Mouse (Mus musculus) liver, embryonic 15.5 days (tissue): ENCODE measurements around the gene Arpp19. TPM values are rescaled to one million over a fixed set of nuclear protein-coding genes. Genes with fewer than 3 reads are reported as not detected.

Source experiments
- ATAC-seq: fragments of 200-750 bp; cut with Nextera tagmentation; 2 replicates; pipeline ENCODE4 v1.8.0; 2017; ENCODE audit warnings: moderate number of reproducible peaks, mild to moderate bottlenecking, moderate library complexity; ENCODE audit not compliant: insufficient read depth
- H3K27ac ChIP-seq: fragments of 300-500 bp; sonication (generic); replicated peaks from 2 replicates; pipeline ENCODE4 v1.5.1; 2015; ENCODE audit warnings: mild to moderate bottlenecking, inconsistent platforms
- H3K27me3 ChIP-seq: fragments of 300-500 bp; sonication (generic); 2 replicates; pipeline ENCODE4 v1.6.1; 2015; ENCODE audit warnings: mild to moderate bottlenecking, inconsistent platforms
- H3K36me3 ChIP-seq: fragments of 300-500 bp; sonication (generic); replicated peaks from 2 replicates; pipeline ENCODE4 v1.6.1; 2015; ENCODE audit warnings: moderate library complexity, mild to moderate bottlenecking, inconsistent platforms
- H3K4me1 ChIP-seq: fragments of 300-500 bp; sonication (generic); replicated peaks from 2 replicates; pipeline ENCODE4 v1.6.1; 2015; ENCODE audit warnings: inconsistent platforms
- H3K4me2 ChIP-seq: fragments of 300-500 bp; sonication (generic); 2 replicates; pipeline ENCODE4 v1.6.1; 2015; ENCODE audit warnings: moderate library complexity, mild to moderate bottlenecking, inconsistent platforms
- H3K4me3 ChIP-seq: fragments of 300-500 bp; sonication (generic); replicated peaks from 2 replicates; pipeline ENCODE4 v1.5.1; 2015; ENCODE audit warnings: mild to moderate bottlenecking, inconsistent platforms
- H3K9ac ChIP-seq: fragments of 300-500 bp; sonication (generic); 2 replicates; pipeline ENCODE4 v1.6.1; 2015; ENCODE audit warnings: moderate library complexity, mild to moderate bottlenecking, inconsistent platforms
- H3K9me3 ChIP-seq: fragments of 300-500 bp; sonication (generic); replicated peaks from 2 replicates; pipeline ENCODE4 v1.6.1; 2016; ENCODE audit warnings: inconsistent platforms
- WGBS: fragments of 180-500 bp; shearing (Covaris S2); methylation state at CpG from one replicate; pipeline ENCODE4 v1.1.7; 2015; ENCODE audit warnings: mixed read lengths; ENCODE audit not compliant: insufficient replicate concordance; 5-methylcytosine and 5-hydroxymethylcytosine counted together
- polyA plus RNA-seq: library from polyadenylated mRNA; unstranded; fragments of >200 nt; fragmentation: Nextera tagmentation; extraction: Ambion mirVana; gene quantifications from 2 replicates; pipeline ENCODE4 v1.2.1, GENCODE M21; 2015

Gene Arpp19
- polyA plus RNA-seq, 1 experiment from 2014 or later, result 116 TPM

- H3K27ac ChIP-seq, result 0 out of 2 replicates have a peak overlapping the region, but pooled peaks have one; percentile 19
- peak overlapping the region; percentile 91 for H3K4me2 ChIP-seq
- H3K27me3 ChIP-seq, result peaks cover 43% of the 10 kb centered on the region
- no peaks in the 10 kb centered on the region for H3K36me3 ChIP-seq
- WGBS, result under 1% methylated on average over 29 of the region's 29 CpGs
- H3K9me3 ChIP-seq, result no peaks in the 10 kb centered on the region
- peak overlapping the region; percentile 66 for H3K4me3 ChIP-seq
- peak; percentile 32; the same call in 1 of the 2 replicates for ATAC-seq
- peak overlapping the region; percentile 57; the same call in 1 of the 2 replicates for H3K9ac ChIP-seq
- peaks cover 16% of the 10 kb centered on the region for H3K4me1 ChIP-seq
Observed at GRCm38 (mm10) chr9:75071706-75072192, 34.3 kb downstream of the Arpp19 start.

- peak overlapping the region; percentile 91; the same call in 1 of the 2 replicates for H3K4me2 ChIP-seq
- ATAC-seq, result no peak
Observed at GRCm38 (mm10) chr9:75072361-75072760, 34.9 kb downstream of the Arpp19 start.

GRCm38 (mm10) chr9:75077191-75077590 lies 39.8 kb downstream of the Arpp19 start:
- peaks cover 13% of the 10 kb centered on the region for H3K27me3 ChIP-seq
- no peaks in the 10 kb centered on the region for H3K4me1 ChIP-seq
- no peak overlapping the region for H3K27ac ChIP-seq
- no peak overlapping the region for H3K4me2 ChIP-seq
- no peaks in the 10 kb centered on the region for H3K9me3 ChIP-seq
- no peak overlapping the region for H3K4me3 ChIP-seq
- H3K9ac ChIP-seq, result no peak overlapping the region
- ATAC-seq, result no peak
- no peaks in the 10 kb centered on the region for H3K36me3 ChIP-seq

More at GRCm38 (mm10) chr9:75072361-75072760, 34.9 kb downstream of the Arpp19 start:
- H3K36me3 ChIP-seq, result no peaks in the 10 kb centered on the region
- WGBS, result 45% methylated on average over 3 of the region's 3 CpGs
- no peaks in the 10 kb centered on the region for H3K9me3 ChIP-seq
- no peak overlapping the region for H3K9ac ChIP-seq
- H3K27me3 ChIP-seq, result peaks cover 43% of the 10 kb centered on the region
- H3K4me1 ChIP-seq, result peaks cover 16% of the 10 kb centered on the region
- no peak overlapping the region for H3K4me3 ChIP-seq
- H3K27ac ChIP-seq, result no peak overlapping the region

GRCm38 (mm10) chr9:75085242-75085824 lies 47.9 kb downstream of the Arpp19 start:
- no peak overlapping the region for H3K9ac ChIP-seq
- H3K4me3 ChIP-seq, result no peak overlapping the region
- no peaks in the 10 kb centered on the region for H3K9me3 ChIP-seq
- no peaks in the 10 kb centered on the region for H3K36me3 ChIP-seq
- no peaks in the 10 kb centered on the region for H3K27me3 ChIP-seq
- no peak overlapping the region for H3K27ac ChIP-seq
- H3K4me1 ChIP-seq, result no peaks in the 10 kb centered on the region
- H3K4me2 ChIP-seq, result no peak overlapping the region
- no peak for ATAC-seq
- 61% methylated on average over 5 of the region's 5 CpGs for WGBS

GRCm38 (mm10) chr9:75087823-75088222 lies 50.4 kb downstream of the Arpp19 start:
- Histone ChIP-seq H3K36me3 (no peaks in the 10 kb centered on the region), H3K4me3 (no peak overlapping the region), H3K9ac (no peak overlapping the region), H3K27ac (no peak overlapping the region), H3K4me2 (no peak overlapping the region), H3K9me3 (no peaks in the 10 kb centered on the region), H3K27me3 (no peaks in the 10 kb centered on the region), H3K4me1 (no peaks in the 10 kb centered on the region)
- 62% methylated on average over 2 of the region's 2 CpGs for WGBS
- no peak for ATAC-seq

GRCm38 (mm10) chr9:75089285-75089684 lies 51.9 kb downstream of the Arpp19 start:
- no peak overlapping the region for H3K4me2 ChIP-seq
- H3K9ac ChIP-seq, result no peak overlapping the region
- no peaks in the 10 kb centered on the region for H3K4me1 ChIP-seq
- WGBS, result 44% methylated on average over 3 of the region's 3 CpGs
- no peaks in the 10 kb centered on the region for H3K9me3 ChIP-seq
- no peaks in the 10 kb centered on the region for H3K27me3 ChIP-seq
- H3K4me3 ChIP-seq, result no peak overlapping the region
- no peaks in the 10 kb centered on the region for H3K36me3 ChIP-seq
- H3K27ac ChIP-seq, result no peak overlapping the region
- no peak for ATAC-seq

GRCm38 (mm10) chr9:75092134-75092533 lies 54.7 kb downstream of the Arpp19 start:
- H3K9me3 ChIP-seq, result no peaks in the 10 kb centered on the region
- no peak for ATAC-seq
- no peaks in the 10 kb centered on the region for H3K36me3 ChIP-seq
- H3K9ac ChIP-seq, result no peak overlapping the region
- no peaks in the 10 kb centered on the region for H3K4me1 ChIP-seq
- H3K27me3 ChIP-seq, result no peaks in the 10 kb centered on the region
- WGBS, result 44% methylated on average over 1 of the region's 1 CpGs
- H3K4me2 ChIP-seq, result no peak overlapping the region
- H3K27ac ChIP-seq, result no peak overlapping the region
- H3K4me3 ChIP-seq, result no peak overlapping the region

GRCm38 (mm10) chr9:75094762-75095161 lies 57.3 kb downstream of the Arpp19 start:
- Histone ChIP-seq H3K36me3 (no peaks in the 10 kb centered on the region), H3K4me2 (no peak overlapping the region), H3K9ac (no peak overlapping the region), H3K9me3 (no peaks in the 10 kb centered on the region), H3K4me1 (no peaks in the 10 kb centered on the region), H3K27me3 (no peaks in the 10 kb centered on the region), H3K4me3 (no peak overlapping the region), H3K27ac (no peak overlapping the region)
- WGBS, result 18% methylated on average over 3 of the region's 3 CpGs
- no peak for ATAC-seq

GRCm38 (mm10) chr9:75098937-75099336 lies 61.5 kb downstream of the Arpp19 start:
- no peak for ATAC-seq
- Histone ChIP-seq H3K36me3 (no peaks in the 10 kb centered on the region), H3K27ac (no peak overlapping the region), H3K4me1 (no peaks in the 10 kb centered on the region), H3K27me3 (no peaks in the 10 kb centered on the region), H3K4me3 (no peak overlapping the region), H3K9ac (no peak overlapping the region), H3K9me3 (no peaks in the 10 kb centered on the region), H3K4me2 (no peak overlapping the region)
- 74% methylated on average over 9 of the region's 9 CpGs for WGBS

GRCm38 (mm10) chr9:75100157-75100781 lies 62.9 kb downstream of the Arpp19 start:
- Histone ChIP-seq H3K9ac (no peak overlapping the region), H3K27ac (no peak overlapping the region), H3K4me1 (no peaks in the 10 kb centered on the region), H3K4me3 (no peak overlapping the region), H3K9me3 (no peaks in the 10 kb centered on the region), H3K4me2 (no peak overlapping the region), H3K27me3 (no peaks in the 10 kb centered on the region), H3K36me3 (no peaks in the 10 kb centered on the region)
- no peak for ATAC-seq
- 81% methylated on average over 8 of the region's 8 CpGs for WGBS

- no peaks in the 10 kb centered on the region for H3K9me3 ChIP-seq
- no peak overlapping the region for H3K4me2 ChIP-seq
- H3K4me1 ChIP-seq, result no peaks in the 10 kb centered on the region
- no peak overlapping the region for H3K27ac ChIP-seq
- H3K9ac ChIP-seq, result no peak overlapping the region
- no peak overlapping the region for H3K4me3 ChIP-seq
- ATAC-seq, result no peak
- no peaks in the 10 kb centered on the region for H3K27me3 ChIP-seq
- no peaks in the 10 kb centered on the region for H3K36me3 ChIP-seq
Observed at GRCm38 (mm10) chr9:75102131-75102530, 64.7 kb downstream of the Arpp19 start.
